Mouse (Mus musculus) retina, postnatal 1 day (tissue): ENCODE data around the gene Phf24.

Source experiments
- DNase-seq: peaks from one replicate; pipeline ENCODE4 v3.0.0-alpha.2; 2012

The Phf24 gene

GRCm38 (mm10) chr4:42916617-42917401, at the start of gene Phf24:
Gene Phf24 (plus strand): TSS chr4:42916660.
- DNase-seq: peak; percentile 81

GRCm38 (mm10) chr4:42867390-42867789, 49.1 kb upstream of the Phf24 start:
- DNase-seq: no peak

DNA sequence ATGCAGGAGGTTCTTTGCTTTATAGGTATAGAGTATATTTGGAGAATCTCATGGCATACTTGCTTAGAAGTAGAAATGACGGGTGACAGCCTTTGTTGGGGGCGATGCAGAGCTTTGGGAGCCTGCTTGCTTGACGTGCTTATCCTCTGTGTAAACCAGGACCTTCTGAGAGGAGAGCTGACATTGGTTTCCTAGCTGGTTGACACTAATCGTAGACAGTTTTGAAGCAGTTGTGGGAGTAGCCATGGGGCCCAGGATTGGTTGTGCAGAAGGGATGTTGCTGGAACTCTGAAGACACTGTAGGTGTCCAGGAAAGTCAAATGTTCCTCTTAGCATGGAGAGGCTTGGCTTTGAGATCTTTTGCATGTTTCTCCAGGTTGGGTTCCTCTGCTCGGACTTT, 48.3 kb upstream of the Phf24 start:
- no peak for DNase-seq

- DNase-seq: no peak
Measured at GRCm38 (mm10) chr4:42870748-42871147, 45.7 kb upstream of the Phf24 start.

- DNase-seq: no peak
Measured at GRCm38 (mm10) chr4:42872151-42872550, 44.3 kb upstream of the Phf24 start.

GRCm38 (mm10) chr4:42872746-42873435, 43.6 kb upstream of the Phf24 start:
- no peak for DNase-seq

DNA sequence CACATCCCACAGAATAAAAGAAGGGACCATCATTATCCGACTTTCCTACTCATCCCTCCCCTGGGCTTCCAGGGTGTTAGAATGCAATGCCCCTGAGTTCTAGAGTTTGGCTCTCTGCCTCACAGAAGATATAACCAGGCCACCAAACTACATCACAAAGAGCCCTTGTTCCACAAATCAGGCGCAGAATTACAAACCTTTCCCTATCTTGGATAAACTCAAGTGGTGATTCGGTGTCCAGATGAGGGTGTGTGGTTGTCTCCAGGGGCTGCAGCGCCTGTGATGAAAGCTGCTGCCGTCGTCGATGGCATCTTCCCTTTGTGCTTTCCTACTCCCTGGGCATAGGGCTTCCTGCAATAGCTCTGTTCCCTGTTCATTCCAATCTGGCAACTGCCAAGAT, 42.3 kb upstream of the Phf24 start, which contains the start of gene Fam205c:
Gene Fam205c, minus strand, starts transcription at position 101 of the 400 bp plus-strand sequence.
- DNase-seq: no peak

- DNase-seq: peak; percentile 84
Measured at GRCm38 (mm10) chr4:42876586-42877291, 39.7 kb upstream of the Phf24 start.

- DNase-seq: no peak
Measured at GRCm38 (mm10) chr4:42877657-42878056, 38.8 kb upstream of the Phf24 start.

DNA sequence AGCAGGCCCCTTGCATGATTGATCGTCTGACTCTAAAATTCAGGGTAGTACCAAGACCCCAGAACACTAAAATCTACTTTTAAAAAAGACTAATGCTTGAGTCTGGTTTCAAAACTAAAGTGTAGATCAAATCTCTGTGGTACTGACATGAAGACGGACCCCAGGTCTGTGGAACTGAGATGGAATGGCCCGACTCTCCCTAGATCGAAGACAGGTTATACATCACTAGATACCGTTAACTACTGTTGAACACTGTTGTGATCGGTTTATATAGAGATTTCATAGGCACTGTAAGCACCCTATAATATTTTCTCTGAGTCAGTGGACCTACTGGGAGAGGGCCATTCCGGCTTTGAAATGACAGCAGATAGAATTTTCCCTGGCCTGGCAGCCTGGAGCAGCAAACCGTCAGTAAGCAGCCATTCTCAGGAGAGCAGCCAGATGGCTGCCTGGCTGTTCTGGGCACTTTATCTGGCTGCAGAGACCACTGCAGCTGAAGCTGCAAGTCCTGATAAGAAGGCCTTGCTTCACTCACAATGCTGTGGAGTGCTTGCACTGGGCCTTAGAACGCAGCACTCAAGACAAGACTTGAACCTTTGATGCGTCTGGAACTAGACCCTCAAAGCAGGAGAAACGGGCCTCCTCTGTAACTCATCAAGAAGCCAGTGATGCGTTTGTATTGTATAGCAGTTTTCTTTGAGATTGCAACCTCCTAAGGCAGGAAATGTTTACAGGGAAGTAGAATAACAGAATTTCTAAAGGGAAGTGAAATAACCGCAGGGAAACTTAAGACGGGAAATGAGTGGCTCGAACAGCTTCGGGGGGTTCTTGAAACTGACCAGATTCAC, 36.4 kb upstream of the Phf24 start:
- DNase-seq: no peak

- no peak for DNase-seq
Measured at GRCm38 (mm10) chr4:42880677-42880948, 35.8 kb upstream of the Phf24 start.

DNA sequence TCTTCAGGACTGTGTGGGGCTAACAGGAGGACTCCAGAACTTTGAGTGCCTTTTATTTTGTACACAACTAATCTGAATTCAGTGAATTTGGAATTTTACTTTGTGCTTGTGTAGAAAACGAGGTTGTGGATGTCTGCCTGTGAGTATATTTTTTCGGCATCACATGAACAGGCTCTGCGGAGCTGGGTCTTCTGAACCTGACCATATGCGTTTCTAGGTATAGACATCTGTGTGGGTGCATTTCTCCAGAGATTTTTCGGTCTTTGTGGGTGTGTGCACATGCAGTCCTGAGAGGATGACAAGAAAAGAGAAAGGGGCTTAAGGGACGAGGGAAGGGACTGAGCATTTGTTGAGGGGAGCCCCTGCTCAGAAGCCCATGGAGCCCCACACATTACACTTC, 29.5 kb upstream of the Phf24 start:
- no peak for DNase-seq

DNA sequence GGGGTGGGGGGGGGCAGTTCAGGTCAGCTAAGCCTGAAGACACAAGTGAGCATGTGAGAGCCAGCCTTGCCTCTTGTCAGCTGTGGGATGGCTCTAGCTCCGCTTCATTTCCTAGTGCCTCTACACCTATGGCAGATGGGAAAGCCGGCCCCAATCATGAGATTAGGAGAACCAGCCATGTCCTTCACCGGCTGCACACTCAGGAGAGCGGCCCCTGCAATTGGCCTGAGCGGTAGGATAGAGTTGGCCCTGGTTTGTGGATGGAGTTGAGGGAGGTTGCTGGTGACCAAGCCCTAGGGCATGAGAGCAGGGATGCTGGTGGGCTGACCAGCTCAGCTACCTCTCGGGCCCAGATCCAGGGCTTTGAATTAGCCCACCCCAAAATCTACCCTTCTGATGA, 27.7 kb upstream of the Phf24 start:
- no peak for DNase-seq

DNA sequence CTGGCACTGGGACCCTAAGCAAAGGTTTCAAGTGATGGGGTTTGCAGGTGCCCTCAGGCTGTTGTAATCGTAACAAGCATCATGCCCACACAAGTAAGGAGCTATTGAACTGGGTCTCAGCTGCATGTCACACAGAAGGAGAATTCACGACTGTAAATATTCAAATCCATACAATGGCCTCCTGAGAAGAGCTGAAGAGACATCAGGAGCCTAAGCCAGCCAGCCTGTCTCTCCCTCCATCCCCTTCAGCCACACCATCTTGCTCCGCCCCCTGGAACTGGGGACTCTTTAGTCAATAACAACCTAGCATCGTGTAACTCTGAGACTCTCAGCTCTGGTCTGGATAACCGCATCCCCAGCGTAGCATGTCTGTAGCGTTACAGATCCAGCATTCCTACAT, 25.3 kb upstream of the Phf24 start:
- no peak for DNase-seq

DNA sequence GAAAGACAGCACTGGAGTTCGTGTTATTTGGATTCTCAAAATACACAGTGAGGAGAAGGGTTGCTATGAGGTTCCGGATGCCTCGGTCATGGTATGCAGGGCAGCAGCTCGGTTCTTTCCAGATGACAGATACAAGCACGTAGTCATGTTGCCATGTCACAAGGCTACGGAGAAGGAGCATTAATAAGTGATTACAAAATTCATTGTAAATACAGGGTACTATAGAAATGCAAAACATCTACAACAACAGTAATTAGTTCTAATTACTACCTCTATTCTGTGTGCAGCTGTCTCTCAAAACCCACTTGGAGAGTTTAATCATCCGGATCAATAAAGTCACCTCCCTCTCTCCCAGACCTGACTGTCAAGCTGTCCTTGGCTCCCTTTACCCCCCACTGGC, 21.3 kb upstream of the Phf24 start:
- no peak for DNase-seq

GRCm38 (mm10) chr4:42898914-42899313, 17.5 kb upstream of the Phf24 start:
- no peak for DNase-seq

DNA sequence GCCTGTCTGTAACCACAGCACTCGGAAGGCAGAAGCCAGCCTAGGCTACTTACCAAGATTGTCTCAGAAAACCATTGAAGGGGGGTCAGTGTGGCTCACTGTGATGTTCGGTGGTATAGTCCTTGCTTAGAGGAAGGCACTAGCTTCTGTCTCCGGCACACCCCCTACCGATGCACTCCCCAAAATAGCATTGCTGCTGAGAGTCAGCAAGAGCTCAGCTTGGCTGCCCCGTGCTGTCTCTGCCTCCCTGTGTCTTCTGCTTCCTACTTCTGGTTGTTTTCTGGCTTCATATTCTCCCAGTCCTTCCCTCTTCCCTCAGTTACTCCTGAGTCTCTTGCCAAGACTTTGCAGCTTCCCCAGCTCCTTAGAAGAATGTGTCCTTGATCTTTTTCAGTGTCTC, 15.6 kb upstream of the Phf24 start:
- no peak for DNase-seq

- peak; percentile 58 for DNase-seq
Measured at GRCm38 (mm10) chr4:42902174-42902573, 14.3 kb upstream of the Phf24 start.

DNA sequence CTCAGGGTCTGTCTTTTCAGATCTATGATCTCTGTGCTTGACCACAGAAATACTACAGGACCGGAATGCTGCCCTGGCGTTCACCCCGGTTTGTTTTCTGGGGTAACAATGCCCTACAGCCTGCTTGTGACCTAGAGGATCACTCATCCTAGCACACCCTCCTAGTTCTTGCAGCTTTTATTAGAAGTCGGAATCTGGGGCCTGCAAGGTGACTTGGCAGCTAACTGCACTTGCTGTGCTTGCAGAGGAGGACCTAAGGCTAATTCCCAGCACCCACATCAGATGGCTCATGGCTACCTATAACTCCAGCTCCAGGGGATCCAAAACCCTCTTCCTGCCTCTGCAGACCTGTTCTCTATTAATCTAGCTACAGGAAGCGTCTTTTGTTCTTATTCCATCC, 13.7 kb upstream of the Phf24 start:
- DNase-seq: no peak

DNA sequence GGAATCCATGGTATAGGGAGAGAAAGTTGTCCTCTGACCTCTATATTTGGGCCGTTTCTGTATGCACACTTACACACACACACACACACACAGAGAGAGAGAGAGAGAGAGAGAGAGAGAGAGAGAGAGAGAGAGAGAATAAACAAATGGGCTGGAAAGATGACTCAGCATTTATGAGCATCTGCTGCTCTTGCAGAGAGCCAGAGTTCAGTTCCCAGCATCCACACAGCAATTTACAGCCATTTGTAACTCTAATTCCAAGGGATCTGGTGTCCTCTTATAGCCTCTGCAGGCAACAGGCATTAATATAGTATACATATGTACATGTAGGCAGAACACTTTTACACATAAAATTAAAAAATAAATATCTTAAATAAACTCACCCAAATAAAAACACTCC, 12.5 kb upstream of the Phf24 start:
- no peak for DNase-seq

DNA sequence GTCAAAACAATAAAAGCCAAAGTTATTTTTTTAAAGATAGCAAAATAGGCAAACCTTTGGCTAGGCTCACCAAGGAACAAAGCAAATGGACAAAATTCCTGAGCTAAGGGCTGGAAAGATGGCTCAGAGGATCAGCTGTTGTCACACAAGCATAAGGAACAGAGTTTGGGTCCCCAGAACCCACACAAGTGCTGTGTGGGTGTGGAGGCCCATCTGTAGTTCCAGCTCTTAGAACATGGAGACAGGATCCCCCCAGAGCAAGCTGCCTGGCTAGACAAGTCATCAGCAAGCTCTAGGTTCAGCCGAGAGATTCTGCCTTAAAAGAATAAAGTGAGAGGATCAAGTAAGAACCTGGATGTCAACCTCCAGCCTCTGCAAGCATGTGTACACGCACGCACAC, 11.9 kb upstream of the Phf24 start:
- no peak for DNase-seq

DNA sequence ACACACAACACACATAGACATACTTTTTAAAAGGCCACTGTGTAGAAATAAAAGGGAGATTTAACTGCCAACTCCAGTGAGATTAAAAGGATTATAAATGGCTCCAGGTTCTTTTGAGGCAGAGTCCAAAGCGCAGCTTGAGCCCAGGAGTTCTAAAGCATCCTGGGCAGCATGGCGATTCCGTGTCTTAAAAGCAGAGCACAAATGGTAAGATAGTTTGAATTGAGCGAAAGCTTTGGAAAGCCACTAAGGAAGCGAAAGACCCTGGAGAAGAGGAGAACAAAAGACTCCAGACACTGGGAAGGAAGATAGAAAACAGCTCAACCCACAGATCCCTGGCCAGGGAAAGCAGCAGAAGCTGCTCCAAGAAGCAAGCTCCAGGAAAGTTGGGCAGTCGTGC, 11.5 kb upstream of the Phf24 start:
- DNase-seq: no peak

- no peak for DNase-seq
Measured at GRCm38 (mm10) chr4:42913391-42913790, 3.1 kb upstream of the Phf24 start.
